Mouse (Mus musculus) kidney, adult 2 months (tissue): ENCODE results near the gene Olfr1324.

Experiments used
- CTCF ChIP-seq: fragments of 200-500 bp; conservative IDR thresholded peaks from 2 replicates; pipeline ENCODE4 v1.5.1; 2011; ENCODE audit warnings: low read depth, mild to moderate bottlenecking, control low read depth, low read length, moderate library complexity, mixed read lengths; ENCODE audit not compliant: insufficient read depth, insufficient read length
- POLR2A ChIP-seq: fragments of 200-500 bp; IDR thresholded peaks from one replicate; pipeline ENCODE4 v1.6.1; 2011; ENCODE audit warnings: low read depth, low read length, control low read depth

- TF ChIP-seq CTCF (no peak), POLR2A (no peak)
Measured at GRCm38 (mm10) chrX:50428398-50428797, at the start of gene Olfr1324.
